Mouse (Mus musculus) midbrain, postnatal 0 days (tissue): ENCODE data around the gene Adamts17. TPM values are rescaled to one million over a fixed set of nuclear protein-coding genes. Genes with fewer than 3 reads are reported as not detected.
A peak's percentile ranks its signal among the peaks of the same experiment; 100 is the strongest.

Experiments
- ATAC-seq: fragments of 200-750 bp; cut with Nextera tagmentation; 2 replicates; pipeline ENCODE4 v1.8.0; 2017; ENCODE audit warnings: moderate number of reproducible peaks, mild to moderate bottlenecking, moderate TSS enrichment, moderate library complexity; ENCODE audit not compliant: low FRiP score
- DNase-seq: peaks from one replicate; pipeline ENCODE4 v3.0.0-alpha.2; 2015; ENCODE audit warnings: low spot score
- H3K27ac ChIP-seq: fragments of 300-500 bp; sonication (generic); 2 replicates; pipeline ENCODE4 v1.5.1; 2014; ENCODE audit warnings: low read depth, mild to moderate bottlenecking, low read length, mixed read lengths
- H3K27me3 ChIP-seq: fragments of 300-500 bp; sonication (generic); 2 replicates; pipeline ENCODE4 v1.6.1; 2014; ENCODE audit warnings: low read length, control low read depth, mixed read lengths; ENCODE audit not compliant: insufficient read depth
- H3K36me3 ChIP-seq: fragments of 300-500 bp; sonication (generic); 2 replicates; pipeline ENCODE4 v1.6.1; 2014; ENCODE audit warnings: low read length, control low read depth, mixed read lengths; ENCODE audit not compliant: insufficient read depth
- H3K4me1 ChIP-seq: fragments of 300-500 bp; sonication (generic); 2 replicates; pipeline ENCODE4 v1.6.1; 2014; ENCODE audit warnings: mild to moderate bottlenecking, control low read depth, antibody characterized with exemption, low read length, mixed read lengths; ENCODE audit not compliant: insufficient read depth
- H3K4me2 ChIP-seq: fragments of 300-500 bp; sonication (generic); 2 replicates; pipeline ENCODE4 v1.6.1; 2014; ENCODE audit warnings: low read depth, mild to moderate bottlenecking, low read length, mixed read lengths; ENCODE audit not compliant: poor library complexity, severe bottlenecking
- H3K4me3 ChIP-seq: fragments of 300-500 bp; sonication (generic); 2 replicates; pipeline ENCODE4 v1.5.1; 2014; ENCODE audit warnings: low read depth, mild to moderate bottlenecking, low read length, moderate library complexity
- H3K9ac ChIP-seq: fragments of 300-500 bp; sonication (generic); replicated peaks from 2 replicates; pipeline ENCODE4 v1.6.1; 2014; ENCODE audit warnings: mild to moderate bottlenecking, low read length, moderate library complexity, mixed read lengths; ENCODE audit not compliant: poor library complexity, severe bottlenecking
- H3K9me3 ChIP-seq: fragments of 300-500 bp; sonication (generic); 2 replicates; pipeline ENCODE4 v1.6.1; 2016; ENCODE audit warnings: low read length, control low read depth
- CTCF ChIP-seq: IDR thresholded peaks from 2 replicates; pipeline ENCODE4 v1.5.1; 2016; ENCODE audit warnings: antibody characterized with exemption, mild to moderate bottlenecking
- WGBS: fragments of 180-500 bp; shearing (Covaris S2); extraction: QIAGEN DNeasy Blood & Tissue Kit; methylation state at CpG from one replicate; pipeline ENCODE4 v1.1.7; 2014; 5-methylcytosine and 5-hydroxymethylcytosine counted together
- polyA plus RNA-seq: library from polyadenylated mRNA; unstranded; fragments of >200 nt; fragmentation: Nextera tagmentation; extraction: Ambion mirVana; gene quantifications from 2 replicates; pipeline ENCODE4 v1.2.1, GENCODE M21; 2015
- total RNA-seq: library from RNA; depleted of rRNA; stranded (reverse); fragments of >200 nt; gene quantifications from 2 replicates; pipeline ENCODE4 v1.2.3, GENCODE M21; 2014

The Adamts17 gene
- total and polyA plus RNA-seq, 2 experiments from 2014 or later, result 3.2 to 13.0 TPM

- ATAC-seq (no peak), DNase-seq (no peak)
- Histone ChIP-seq H3K27me3 (no peaks in the 10 kb centered on the region), H3K36me3 (no peaks in the 10 kb centered on the region), H3K4me3 (no peak overlapping the region), H3K9me3 (no peaks in the 10 kb centered on the region), H3K9ac (no peak overlapping the region), H3K4me2 (no peak overlapping the region), H3K4me1 (no peaks in the 10 kb centered on the region), H3K27ac (no peak overlapping the region)
- no peak for TF ChIP-seq CTCF
- 92% methylated on average over 6 of the region's 6 CpGs for WGBS
Observed at GRCm38 (mm10) chr7:66849316-66849715, 9.8 kb downstream of the Adamts17 start.

- no peak overlapping the region for H3K27ac ChIP-seq
- no peak overlapping the region for H3K4me3 ChIP-seq
- no peaks in the 10 kb centered on the region for H3K36me3 ChIP-seq
- H3K4me1 ChIP-seq, result no peaks in the 10 kb centered on the region
- WGBS, result 89% methylated on average over 3 of the region's 3 CpGs
- no peaks in the 10 kb centered on the region for H3K9me3 ChIP-seq
- no peaks in the 10 kb centered on the region for H3K27me3 ChIP-seq
- ATAC-seq, result no peak
- H3K4me2 ChIP-seq, result no peak overlapping the region
- DNase-seq, result no peak
- TF ChIP-seq CTCF, result no peak
- no peak overlapping the region for H3K9ac ChIP-seq
Observed at GRCm38 (mm10) chr7:66852164-66852563, 12.6 kb downstream of the Adamts17 start.

DNA sequence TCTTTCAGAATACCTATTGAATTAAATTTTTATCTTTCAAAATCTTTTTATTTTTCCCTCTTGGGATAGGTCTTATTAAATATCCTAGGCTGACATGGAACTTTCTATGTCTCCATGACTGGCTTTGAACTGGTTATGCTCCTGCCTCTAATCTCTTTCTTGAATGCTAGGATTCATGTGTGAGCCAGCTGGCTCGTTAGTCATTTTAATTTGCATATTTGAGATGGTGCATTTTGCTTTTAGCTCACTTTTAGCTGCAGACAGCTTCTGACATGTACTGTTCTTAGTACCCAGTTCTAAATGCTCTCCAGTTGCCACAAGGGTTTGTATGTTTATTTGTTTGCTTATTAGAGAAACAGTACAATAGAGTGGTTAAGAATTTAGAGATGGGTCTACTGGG lies 18.1 kb downstream of the Adamts17 start:
- H3K4me2 ChIP-seq, result no peak overlapping the region
- no peak overlapping the region for H3K4me3 ChIP-seq
- H3K27ac ChIP-seq, result no peak overlapping the region
- H3K9ac ChIP-seq, result no peak overlapping the region
- WGBS, result 24% methylated on average over 1 of the region's 1 CpGs
- H3K27me3 ChIP-seq, result no peaks in the 10 kb centered on the region
- no peak for TF ChIP-seq CTCF
- H3K4me1 ChIP-seq, result no peaks in the 10 kb centered on the region
- H3K36me3 ChIP-seq, result no peaks in the 10 kb centered on the region
- no peak for DNase-seq
- no peaks in the 10 kb centered on the region for H3K9me3 ChIP-seq
- no peak for ATAC-seq

- no peak overlapping the region for H3K4me3 ChIP-seq
- ATAC-seq, result no peak
- no peaks in the 10 kb centered on the region for H3K27me3 ChIP-seq
- no peak for DNase-seq
- no peak overlapping the region for H3K27ac ChIP-seq
- H3K4me1 ChIP-seq, result no peaks in the 10 kb centered on the region
- H3K36me3 ChIP-seq, result no peaks in the 10 kb centered on the region
- H3K4me2 ChIP-seq, result no peak overlapping the region
- WGBS, result 76% methylated on average over 12 of the region's 12 CpGs
- no peaks in the 10 kb centered on the region for H3K9me3 ChIP-seq
- TF ChIP-seq CTCF, result no peak
- H3K9ac ChIP-seq, result no peak overlapping the region
Observed at GRCm38 (mm10) chr7:66858247-66859075, 18.9 kb downstream of the Adamts17 start.

- Histone ChIP-seq H3K4me2 (no peak overlapping the region), H3K27me3 (no peaks in the 10 kb centered on the region), H3K9me3 (no peaks in the 10 kb centered on the region), H3K27ac (no peak overlapping the region), H3K36me3 (no peaks in the 10 kb centered on the region), H3K4me3 (no peak overlapping the region), H3K9ac (no peak overlapping the region), H3K4me1 (no peaks in the 10 kb centered on the region)
- no peak for ATAC-seq
- no peak for TF ChIP-seq CTCF
- WGBS, result 79% methylated on average over 5 of the region's 5 CpGs
- peak; percentile 16 for DNase-seq
Observed at GRCm38 (mm10) chr7:66859220-66859619, 19.7 kb downstream of the Adamts17 start.

DNA sequence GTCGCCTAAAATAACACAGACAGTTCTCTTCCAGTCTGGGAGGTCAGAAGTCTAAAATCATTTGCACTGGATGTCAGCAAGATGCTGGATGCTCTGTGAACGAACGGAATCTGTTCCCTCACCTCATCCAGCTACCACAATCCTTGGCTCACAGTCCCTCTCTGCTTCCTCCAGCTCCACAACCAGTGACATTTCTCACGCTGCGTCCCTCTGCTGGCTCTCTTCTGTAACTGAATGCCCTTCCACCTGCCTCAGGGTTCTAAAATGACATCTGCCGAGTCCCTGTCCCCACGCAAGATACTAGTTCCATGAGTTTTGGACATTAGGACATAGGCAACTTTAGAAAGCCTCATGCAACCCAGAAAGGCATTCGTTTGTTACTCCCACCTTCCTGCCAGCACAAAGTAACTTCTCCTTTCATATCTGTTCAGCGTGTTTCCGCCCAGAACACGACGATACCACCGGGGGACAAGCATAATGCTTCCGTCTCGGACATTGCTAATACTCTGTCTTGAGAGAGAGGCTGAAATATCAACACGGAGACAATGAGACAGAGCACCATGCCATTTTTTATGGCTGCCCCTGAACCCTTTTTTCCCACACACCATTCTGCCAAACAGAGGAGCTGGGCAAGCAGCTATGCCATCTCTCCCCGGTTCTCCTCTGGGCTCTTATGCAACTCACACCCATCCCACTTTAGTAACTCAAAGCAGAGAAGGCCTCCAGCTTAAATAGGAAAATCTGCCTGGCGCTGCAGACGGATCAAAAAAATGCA lies 27.6 kb downstream of the Adamts17 start:
- no peaks in the 10 kb centered on the region for H3K4me1 ChIP-seq

More for the DNA sequence above, 27.6 kb downstream of the Adamts17 start:
- Histone ChIP-seq H3K27ac (no peak overlapping the region), H3K4me2 (no peak overlapping the region), H3K9me3 (no peaks in the 10 kb centered on the region), H3K4me3 (no peak overlapping the region), H3K36me3 (no peaks in the 10 kb centered on the region), H3K27me3 (no peaks in the 10 kb centered on the region), H3K9ac (no peak overlapping the region)
- TF ChIP-seq CTCF, result peak; percentile 47
- 74% methylated on average over 19 of the region's 19 CpGs for WGBS
- no peak for ATAC-seq
- peak; percentile 15 for DNase-seq
